Mouse (Mus musculus): ENCODE measurements around the gene Trmt1l. TPM values are rescaled to one million over a fixed set of nuclear protein-coding genes. Genes with fewer than 3 reads are reported as not detected.

Trmt1l gene
- polyA plus RNA-seq, 1 experiment from 2014 or later = 48.7 TPM

DNA sequence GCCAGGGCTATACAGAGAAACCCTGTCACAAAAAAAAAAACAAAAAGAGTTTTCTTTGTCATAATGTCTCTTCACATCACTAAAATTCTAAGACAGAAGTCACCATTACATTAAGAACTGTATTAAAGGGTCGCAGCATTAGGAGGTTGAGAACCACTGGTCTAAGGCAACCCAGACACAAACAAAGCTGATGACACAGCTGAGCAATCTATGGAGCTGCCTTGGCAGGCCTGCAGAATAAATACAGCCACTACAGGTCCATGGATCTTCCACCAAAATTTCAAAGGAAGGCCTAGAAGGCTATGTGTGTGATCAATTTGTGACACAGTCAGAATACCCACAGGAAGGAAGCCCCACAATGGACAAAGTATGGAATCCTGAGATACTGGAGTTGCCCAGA, 54.2 kb downstream of the Trmt1l start:
- Histone ChIP-seq H3K9ac (ENCODE audit: low read depth, low read length) (no peak overlapping the region), H3K4me1 (replicated peaks; ENCODE audit: control insufficient read depth, insufficient read depth, low read length) (peaks cover 10% of the 10 kb centered on the region), H3K4me2 (no peak overlapping the region), H3K36me3 (ENCODE audit: control insufficient read depth, insufficient read depth, low read length) (peaks cover under 1% of the 10 kb centered on the region; the same call in 1 of the 2 replicates), H3K27me3 (replicated peaks; ENCODE audit: control insufficient read depth, insufficient read depth, low read length) (no peaks in the 10 kb centered on the region), H3K27ac (ENCODE audit: low read depth, low read length) (no peak overlapping the region), H3K4me3 (ENCODE audit: low read depth, low read length) (no peak overlapping the region), H3K9me3 (ENCODE audit: control insufficient read depth, low read length) (no peaks in the 10 kb centered on the region)
- DNase-seq (ENCODE audit: low spot score) (no peak), ATAC-seq (replicated peaks; ENCODE audit: low FRiP score) (no peak)
- WGBS = 94% methylated on average over 1 of the region's 1 CpGs

- DNase-seq (ENCODE audit: low spot score) (no peak), ATAC-seq (replicated peaks; ENCODE audit: low FRiP score) (peak; percentile 44; the same call in 1 of the 2 replicates)
- H3K27ac ChIP-seq (ENCODE audit: low read depth, low read length) = no peak overlapping the region
- H3K4me1 ChIP-seq (replicated peaks; ENCODE audit: control insufficient read depth, insufficient read depth, low read length) = peaks cover 10% of the 10 kb centered on the region
- H3K4me3 ChIP-seq (ENCODE audit: low read depth, low read length) = no peak overlapping the region
- no peak overlapping the region for H3K9ac ChIP-seq (ENCODE audit: low read depth, low read length)
- WGBS = 65% methylated on average over 1 of the region's 1 CpGs
- no peaks in the 10 kb centered on the region; the same call in 1 of the 2 replicates for H3K36me3 ChIP-seq (ENCODE audit: control insufficient read depth, insufficient read depth, low read length)
- no peak overlapping the region for H3K4me2 ChIP-seq
- H3K27me3 ChIP-seq (replicated peaks; ENCODE audit: control insufficient read depth, insufficient read depth, low read length) = no peaks in the 10 kb centered on the region
- no peaks in the 10 kb centered on the region for H3K9me3 ChIP-seq (ENCODE audit: control insufficient read depth, low read length)
Observed at GRCm38 (mm10) chr1:151483568-151483967, 55.2 kb downstream of the Trmt1l start.

GRCm38 (mm10) chr1:151484754-151485153, 56.4 kb downstream of the Trmt1l start:
- H3K27me3 ChIP-seq (replicated peaks; ENCODE audit: control insufficient read depth, insufficient read depth, low read length) = no peaks in the 10 kb centered on the region
- peak overlapping the region; percentile 39 for H3K4me2 ChIP-seq
- no peaks in the 10 kb centered on the region for H3K9me3 ChIP-seq (ENCODE audit: control insufficient read depth, low read length)
- ATAC-seq (replicated peaks; ENCODE audit: low FRiP score) (peak; percentile 77), DNase-seq (ENCODE audit: low spot score) (no peak)
- H3K36me3 ChIP-seq (ENCODE audit: control insufficient read depth, insufficient read depth, low read length) = no peaks in the 10 kb centered on the region; the same call in 1 of the 2 replicates
- H3K4me1 ChIP-seq (replicated peaks; ENCODE audit: control insufficient read depth, insufficient read depth, low read length) = peaks cover 10% of the 10 kb centered on the region
- H3K9ac ChIP-seq (ENCODE audit: low read depth, low read length) = no peak overlapping the region
- no peak overlapping the region for H3K27ac ChIP-seq (ENCODE audit: low read depth, low read length)
- WGBS = 49% methylated on average over 5 of the region's 5 CpGs
- no peak overlapping the region for H3K4me3 ChIP-seq (ENCODE audit: low read depth, low read length)

- Histone ChIP-seq H3K4me2 (no peak overlapping the region), H3K9me3 (ENCODE audit: control insufficient read depth, low read length) (no peaks in the 10 kb centered on the region), H3K4me3 (ENCODE audit: low read depth, low read length) (no peak overlapping the region), H3K27me3 (replicated peaks; ENCODE audit: control insufficient read depth, insufficient read depth, low read length) (no peaks in the 10 kb centered on the region), H3K36me3 (ENCODE audit: control insufficient read depth, insufficient read depth, low read length) (no peaks in the 10 kb centered on the region; the same call in 1 of the 2 replicates), H3K27ac (ENCODE audit: low read depth, low read length) (no peak overlapping the region), H3K4me1 (replicated peaks; ENCODE audit: control insufficient read depth, insufficient read depth, low read length) (peaks cover 25% of the 10 kb centered on the region), H3K9ac (ENCODE audit: low read depth, low read length) (no peak overlapping the region)
- 73% methylated on average over 6 of the region's 6 CpGs for whole genome bisulfite sequencing
- ATAC-seq (replicated peaks; ENCODE audit: low FRiP score) (no peak), DNase-seq (ENCODE audit: low spot score) (no peak)
Observed at GRCm38 (mm10) chr1:151489806-151490205, 61.5 kb downstream of the Trmt1l start.

DNA sequence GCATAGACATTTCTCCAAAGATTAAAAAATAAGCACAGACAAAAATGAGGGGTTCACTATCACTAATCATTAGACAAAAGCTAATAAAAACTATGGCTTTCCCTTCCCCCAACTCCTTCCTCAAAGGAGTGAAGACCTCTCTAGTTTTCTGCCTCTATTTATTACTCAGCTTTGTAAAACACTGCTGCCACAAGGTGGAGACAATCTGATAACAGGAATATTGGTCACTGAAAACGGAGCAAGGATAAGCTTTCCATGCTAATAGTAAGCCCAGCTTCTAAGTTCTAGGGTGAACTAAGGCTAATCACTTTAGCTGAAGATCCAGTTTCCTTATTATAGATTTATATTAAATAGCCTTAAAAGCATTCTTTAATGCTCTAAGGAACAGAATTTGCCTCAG, 64.1 kb downstream of the Trmt1l start:
- ATAC-seq (replicated peaks; ENCODE audit: low FRiP score) = no peak

DNA sequence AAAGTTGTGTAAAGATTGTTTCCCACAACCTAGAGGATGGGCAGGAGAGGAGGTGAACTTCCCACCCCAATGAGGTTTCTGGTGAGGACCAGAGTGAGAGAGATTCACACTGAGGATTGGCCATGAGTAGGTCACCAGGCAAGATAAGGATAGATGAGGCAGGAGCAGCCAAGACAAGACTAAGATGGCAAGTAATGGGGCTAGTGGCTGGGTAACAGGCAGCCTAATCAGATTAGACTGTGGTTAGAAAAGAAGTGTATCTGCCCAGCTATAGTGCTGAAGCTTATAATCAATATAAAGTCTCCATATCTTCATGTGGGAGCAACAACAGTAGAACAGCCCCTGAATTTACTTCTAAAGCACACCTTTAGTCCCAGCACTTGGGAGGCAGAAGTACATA, 65.5 kb downstream of the Trmt1l start:
- no peak overlapping the region for H3K27ac ChIP-seq (ENCODE audit: low read depth, low read length)
- peaks cover 39% of the 10 kb centered on the region for H3K4me1 ChIP-seq (replicated peaks; ENCODE audit: control insufficient read depth, insufficient read depth, low read length)
- no peak for DNase-seq (ENCODE audit: low spot score)

More for the DNA sequence above, 64.1 kb downstream of the Trmt1l start:
- Histone ChIP-seq H3K4me1 (replicated peaks; ENCODE audit: control insufficient read depth, insufficient read depth, low read length) (peaks cover 39% of the 10 kb centered on the region), H3K9me3 (ENCODE audit: control insufficient read depth, low read length) (no peaks in the 10 kb centered on the region), H3K9ac (ENCODE audit: low read depth, low read length) (no peak overlapping the region), H3K27me3 (replicated peaks; ENCODE audit: control insufficient read depth, insufficient read depth, low read length) (no peaks in the 10 kb centered on the region), H3K4me3 (ENCODE audit: low read depth, low read length) (no peak overlapping the region), H3K36me3 (ENCODE audit: control insufficient read depth, insufficient read depth, low read length) (no peaks in the 10 kb centered on the region), H3K4me2 (no peak overlapping the region), H3K27ac (ENCODE audit: low read depth, low read length) (no peak overlapping the region)
- 23% methylated on average over 1 of the region's 1 CpGs for WGBS
- DNase-seq (ENCODE audit: low spot score) = no peak

GRCm38 (mm10) chr1:151494711-151495110, 66.4 kb downstream of the Trmt1l start:
- ATAC-seq (replicated peaks; ENCODE audit: low FRiP score) (no peak), DNase-seq (ENCODE audit: low spot score) (no peak)
- H3K4me2 ChIP-seq = no peak overlapping the region
- no peaks in the 10 kb centered on the region for H3K27me3 ChIP-seq (replicated peaks; ENCODE audit: control insufficient read depth, insufficient read depth, low read length)
- H3K27ac ChIP-seq (ENCODE audit: low read depth, low read length) = no peak overlapping the region
- WGBS = 82% methylated on average over 6 of the region's 6 CpGs
- H3K4me3 ChIP-seq (ENCODE audit: low read depth, low read length) = no peak overlapping the region
- no peak overlapping the region for H3K9ac ChIP-seq (ENCODE audit: low read depth, low read length)
- H3K9me3 ChIP-seq (ENCODE audit: control insufficient read depth, low read length) = no peaks in the 10 kb centered on the region
- peaks cover 39% of the 10 kb centered on the region for H3K4me1 ChIP-seq (replicated peaks; ENCODE audit: control insufficient read depth, insufficient read depth, low read length)
- no peaks in the 10 kb centered on the region for H3K36me3 ChIP-seq (ENCODE audit: control insufficient read depth, insufficient read depth, low read length)

More for the DNA sequence above, 65.5 kb downstream of the Trmt1l start:
- no peak overlapping the region for H3K4me2 ChIP-seq
- no peaks in the 10 kb centered on the region for H3K36me3 ChIP-seq (ENCODE audit: control insufficient read depth, insufficient read depth, low read length)
- H3K27me3 ChIP-seq (replicated peaks; ENCODE audit: control insufficient read depth, insufficient read depth, low read length) = no peaks in the 10 kb centered on the region
- no peaks in the 10 kb centered on the region for H3K9me3 ChIP-seq (ENCODE audit: control insufficient read depth, low read length)
- no peak for ATAC-seq (replicated peaks; ENCODE audit: low FRiP score)
- H3K9ac ChIP-seq (ENCODE audit: low read depth, low read length) = no peak overlapping the region
- H3K4me3 ChIP-seq (ENCODE audit: low read depth, low read length) = no peak overlapping the region

GRCm38 (mm10) chr1:151495635-151496285, 67.4 kb downstream of the Trmt1l start:
- no peaks in the 10 kb centered on the region for H3K36me3 ChIP-seq (ENCODE audit: control insufficient read depth, insufficient read depth, low read length)
- H3K27me3 ChIP-seq (replicated peaks; ENCODE audit: control insufficient read depth, insufficient read depth, low read length) = no peaks in the 10 kb centered on the region
- no peak overlapping the region for H3K27ac ChIP-seq (ENCODE audit: low read depth, low read length)
- H3K4me2 ChIP-seq = no peak overlapping the region
- peaks cover 39% of the 10 kb centered on the region for H3K4me1 ChIP-seq (replicated peaks; ENCODE audit: control insufficient read depth, insufficient read depth, low read length)
- WGBS = 65% methylated on average over 2 of the region's 2 CpGs
- H3K9me3 ChIP-seq (ENCODE audit: control insufficient read depth, low read length) = no peaks in the 10 kb centered on the region
- H3K4me3 ChIP-seq (ENCODE audit: low read depth, low read length) = no peak overlapping the region
- no peak overlapping the region for H3K9ac ChIP-seq (ENCODE audit: low read depth, low read length)
- DNase-seq (ENCODE audit: low spot score) (no peak), ATAC-seq (replicated peaks; ENCODE audit: low FRiP score) (no peak)

DNA sequence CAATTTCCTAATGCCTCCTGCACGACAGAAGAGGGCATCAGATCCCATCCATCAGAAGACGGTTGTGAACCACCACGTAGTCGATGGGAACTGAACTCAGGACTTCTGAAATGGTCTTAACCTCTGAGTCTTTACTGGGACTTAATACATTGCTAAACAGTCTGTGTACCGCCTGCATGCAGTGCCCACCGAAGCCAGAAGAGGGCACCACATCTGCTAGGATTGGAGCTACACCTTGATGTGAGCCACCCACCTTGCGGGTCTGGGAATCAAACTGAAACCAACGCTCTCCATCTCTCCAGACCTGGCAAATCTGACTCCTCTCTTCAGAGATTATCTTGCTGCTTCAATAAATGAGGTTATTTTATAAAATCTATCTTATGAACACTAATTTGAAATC, 68.7 kb downstream of the Trmt1l start:
- H3K27ac ChIP-seq (ENCODE audit: low read depth, low read length) = no peak overlapping the region
- no peak overlapping the region for H3K4me3 ChIP-seq (ENCODE audit: low read depth, low read length)
- H3K27me3 ChIP-seq (replicated peaks; ENCODE audit: control insufficient read depth, insufficient read depth, low read length) = no peaks in the 10 kb centered on the region
- peaks cover 35% of the 10 kb centered on the region for H3K4me1 ChIP-seq (replicated peaks; ENCODE audit: control insufficient read depth, insufficient read depth, low read length)
- H3K9ac ChIP-seq (ENCODE audit: low read depth, low read length) = no peak overlapping the region
- H3K36me3 ChIP-seq (ENCODE audit: control insufficient read depth, insufficient read depth, low read length) = no peaks in the 10 kb centered on the region
- no peak overlapping the region for H3K4me2 ChIP-seq
- 80% methylated on average over 8 of the region's 8 CpGs for WGBS
- no peaks in the 10 kb centered on the region for H3K9me3 ChIP-seq (ENCODE audit: control insufficient read depth, low read length)
- no peak for ATAC-seq (replicated peaks; ENCODE audit: low FRiP score)
- DNase-seq (ENCODE audit: low spot score) = no peak
